Comparison of ENCODE assay signal across 9 mouse cellular contexts in genomic region chr8:10006986-10007659, GRCm38 (mm10). TPM values are rescaled to one million over a fixed set of nuclear protein-coding genes. Genes with fewer than 3 reads are reported as not detected.
A peak's percentile ranks its signal among the peaks of the same experiment; 100 is the strongest.
DNase-seq lines count a peak whose midpoint lies in the region; ATAC-seq and TF ChIP-seq lines count a peak whose summit lies in the region.
"Had no signal": no experiment of that assay in that cellular context is flagged by ENCODE, and none has a peak within 500 bp of the region (broad histone marks: within the 10 kb centered on the region; RNA-seq: fewer than 3 reads in every experiment).

No protein-coding gene starts in this region.

- peaks cover 14% of the 10 kb centered on the region for H3K27me3 ChIP-seq in forebrain, embryonic 12.5 days
- H3K27me3 ChIP-seq in hindbrain, embryonic 16.5 days (replicated peaks; ENCODE audit: control insufficient read depth, insufficient read depth, low read length), result no peaks in the 10 kb centered on the region
- peaks cover 37% of the 10 kb centered on the region for H3K27me3 ChIP-seq in midbrain, embryonic 12.5 days
- H3K27me3 ChIP-seq in testis, adult 2 months (ENCODE audit: control insufficient read depth, insufficient read depth, low read length), result no peaks in the 10 kb centered on the region
- H3K27me3 ChIP-seq: CH12.LX had no signal

- no peak for TF ChIP-seq POLR2A in testis, adult 2 months (IDR thresholded peaks at IDR 0.05; ENCODE audit: control insufficient read depth, low read depth, low read length)

- DNase-seq in gastrocnemius, postnatal 10 days, result peak; percentile 11
- no peak for DNase-seq in gastrocnemius, postnatal 36 days
- peak; percentile 83 for DNase-seq in brain, adult 2 months (ENCODE audit: low read depth, low spot score)
- DNase-seq in left cerebral cortex, postnatal 14 days (ENCODE audit: low spot score in 2 of 2), result peak; percentile 46 to 48

- ATAC-seq in forebrain, embryonic 12.5 days (ENCODE audit: low FRiP score), result peak; percentile 72; the same call in 1 of the 2 replicates
- ATAC-seq in hindbrain, embryonic 16.5 days, result peak; percentile 78
- ATAC-seq in midbrain, embryonic 12.5 days (ENCODE audit: low FRiP score, low read depth), result peak; percentile 76

- H3K27ac ChIP-seq in forebrain, embryonic 12.5 days, result no peak overlapping the region
- no peak overlapping the region for H3K27ac ChIP-seq in hindbrain, embryonic 16.5 days (ENCODE audit: low read depth, low read length)
- H3K27ac ChIP-seq in midbrain, embryonic 12.5 days (replicated peaks), result no peak overlapping the region
- H3K27ac ChIP-seq in testis, adult 2 months (ENCODE audit: control insufficient read depth, insufficient read depth, low read depth, low read length), result no peak overlapping the region

- 4% methylated on average over 29 of the region's 29 CpGs for WGBS in forebrain, embryonic 12.5 days
- WGBS in hindbrain, embryonic 16.5 days, result 3% methylated on average over 29 of the region's 29 CpGs
- WGBS in midbrain, embryonic 12.5 days, result 7% methylated on average over 29 of the region's 29 CpGs

- peak overlapping the region; percentile 49 for H3K4me3 ChIP-seq in forebrain, embryonic 12.5 days (replicated peaks)
- peak overlapping the region; percentile 42 for H3K4me3 ChIP-seq in hindbrain, embryonic 16.5 days (ENCODE audit: low read length)
- peak overlapping the region; percentile 49 for H3K4me3 ChIP-seq in midbrain, embryonic 12.5 days
- H3K4me3 ChIP-seq in testis, adult 2 months (ENCODE audit: control insufficient read depth, low read depth, low read length), result peak overlapping the region; percentile 68

- no peaks in the 10 kb centered on the region for H3K36me3 ChIP-seq in forebrain, embryonic 12.5 days (replicated peaks)
- H3K36me3 ChIP-seq in hindbrain, embryonic 16.5 days (ENCODE audit: control insufficient read depth, insufficient read depth, low read length), result no peaks in the 10 kb centered on the region
- no peaks in the 10 kb centered on the region for H3K36me3 ChIP-seq in midbrain, embryonic 12.5 days
- H3K36me3 ChIP-seq in testis, adult 2 months (ENCODE audit: control insufficient read depth, insufficient read depth, low read length), result no peaks in the 10 kb centered on the region

- no peak for TF ChIP-seq CTCF in testis, adult 2 months (IDR thresholded peaks at IDR 0.05; ENCODE audit: control insufficient read depth, insufficient read depth, insufficient replicate concordance, low read depth, low read length)

- H3K9me3 ChIP-seq in forebrain, embryonic 12.5 days, result no peaks in the 10 kb centered on the region
- no peaks in the 10 kb centered on the region for H3K9me3 ChIP-seq in hindbrain, embryonic 16.5 days (ENCODE audit: control insufficient read depth, low read length)
- H3K9me3 ChIP-seq in midbrain, embryonic 12.5 days, result no peaks in the 10 kb centered on the region

- H3K4me2 ChIP-seq in forebrain, embryonic 12.5 days, result peak overlapping the region; percentile 81
- peak overlapping the region; percentile 73 for H3K4me2 ChIP-seq in hindbrain, embryonic 16.5 days (ENCODE audit: low read length)
- peak overlapping the region; percentile 71 for H3K4me2 ChIP-seq in midbrain, embryonic 12.5 days (replicated peaks)

- peak overlapping the region; percentile 55 for H3K9ac ChIP-seq in forebrain, embryonic 12.5 days
- H3K9ac ChIP-seq in hindbrain, embryonic 16.5 days (ENCODE audit: low read depth, low read length), result peak overlapping the region; percentile 60
- H3K9ac ChIP-seq in midbrain, embryonic 12.5 days (replicated peaks), result peak overlapping the region; percentile 48

- peaks cover 12% of the 10 kb centered on the region; the same call in 1 of the 2 replicates for H3K4me1 ChIP-seq in forebrain, embryonic 12.5 days
- H3K4me1 ChIP-seq in hindbrain, embryonic 16.5 days (ENCODE audit: control insufficient read depth, insufficient read depth, low read depth, low read length), result peaks cover 7% of the 10 kb centered on the region
- H3K4me1 ChIP-seq in midbrain, embryonic 12.5 days, result no peaks in the 10 kb centered on the region
- peaks cover 10% of the 10 kb centered on the region for H3K4me1 ChIP-seq in testis, adult 2 months (ENCODE audit: control insufficient read depth, insufficient read depth, low read length)

- intact Hi-C loops in gastrocnemius, postnatal 36 days (cut with DNase I), result no loop called here
- intact Hi-C loops in left cerebral cortex, postnatal 14 days (cut with DNase I), result no loop called here

RNA-seq across cellular contexts. Expression of gene Tnfsf13b, which starts 0.9 kb away (rescaled TPM):
- under 1 TPM; 0.54 to 0.88 TPM for total RNA-seq in gastrocnemius, postnatal 10 days (2021)
- total RNA-seq in gastrocnemius, postnatal 36 days (2021), result 1 to 10 TPM in 1 of 2 experiments, under 1 TPM in 1; 0.56 to 1.2 TPM
- 0.18 and 0.23 TPM in 2 replicates for polyA plus RNA-seq in forebrain, embryonic 12.5 days (2016; fragmentation: Nextera tagmentation; extraction: Ambion mirVana)
- 0.22 and 0.61 TPM in 2 replicates for polyA plus RNA-seq in hindbrain, embryonic 16.5 days (2015; fragmentation: Nextera tagmentation; extraction: Ambion mirVana)
- total RNA-seq in left cerebral cortex, postnatal 14 days (2021), result 1 to 10 TPM; 3.2 to 3.9 TPM
- 0.22 TPM in 1 of 2 replicates, not detected in the other for polyA plus RNA-seq in midbrain, embryonic 12.5 days (2016; fragmentation: Nextera tagmentation; extraction: Ambion mirVana)
- polyA plus RNA-seq in testis, adult 2 months (2012; rRNA removed), result 0.48 and 0.81 TPM in 2 replicates

RNA-seq across cellular contexts. Expression of gene Abhd13, which starts 29.6 kb away (rescaled TPM):
- total RNA-seq in gastrocnemius, postnatal 10 days (2021), result 10 to 100 TPM; 12.5 to 13.5 TPM
- 1 to 10 TPM; 6.8 to 8.1 TPM for total RNA-seq in gastrocnemius, postnatal 36 days (2021)
- 20.9 and 21.2 TPM in 2 replicates for polyA plus RNA-seq in forebrain, embryonic 12.5 days (2016; fragmentation: Nextera tagmentation; extraction: Ambion mirVana)
- polyA plus RNA-seq in hindbrain, embryonic 16.5 days (2015; fragmentation: Nextera tagmentation; extraction: Ambion mirVana), result 12.6 and 13.7 TPM in 2 replicates
- 10 to 100 TPM; 34.7 TPM for total RNA-seq in left cerebral cortex, postnatal 14 days (2021)
- 19.4 and 20.7 TPM in 2 replicates for polyA plus RNA-seq in midbrain, embryonic 12.5 days (2016; fragmentation: Nextera tagmentation; extraction: Ambion mirVana)
- polyA plus RNA-seq in testis, adult 2 months (2012; rRNA removed), result 1.8 and 2.2 TPM in 2 replicates

RNA-seq across cellular contexts. Expression of gene Lig4, which starts 29.6 kb away (rescaled TPM):
- 1 to 10 TPM; 3.3 to 4.6 TPM for total RNA-seq in gastrocnemius, postnatal 10 days (2021)
- total RNA-seq in gastrocnemius, postnatal 36 days (2021), result 1 to 10 TPM; 2.8 to 3.4 TPM
- polyA plus RNA-seq in forebrain, embryonic 12.5 days (2016; fragmentation: Nextera tagmentation; extraction: Ambion mirVana), result 9.9 and 10.4 TPM in 2 replicates
- 10.3 and 12.0 TPM in 2 replicates for polyA plus RNA-seq in hindbrain, embryonic 16.5 days (2015; fragmentation: Nextera tagmentation; extraction: Ambion mirVana)
- total RNA-seq in left cerebral cortex, postnatal 14 days (2021), result 10 to 100 TPM; 10.7 to 10.8 TPM
- 9.7 TPM in 2 replicates for polyA plus RNA-seq in midbrain, embryonic 12.5 days (2016; fragmentation: Nextera tagmentation; extraction: Ambion mirVana)
- polyA plus RNA-seq in testis, adult 2 months (2012; rRNA removed), result 7.5 and 9.0 TPM in 2 replicates

Comparison
In these comparisons a context has a peak if more than half of its experiments do, and no peak if none do; other contexts are left out.
1. DNase-seq: peak in gastrocnemius, postnatal 10 days (single experiment), brain, adult 2 months (single experiment) and left cerebral cortex, postnatal 14 days (2 of 2); none in gastrocnemius, postnatal 36 days (0 of 2).
2. Peak in every context shown above with its lines, with median percentiles within 50 percentile points of each other: ATAC-seq, H3K4me2 ChIP-seq, H3K4me3 ChIP-seq and H3K9ac ChIP-seq.